Mouse (Mus musculus) inflammation-experienced regulatory T-cells, adult 6 months (primary cell): ENCODE results near the gene Gadl1. TPM values are rescaled to one million over a fixed set of nuclear protein-coding genes. Genes with fewer than 3 reads are reported as not detected.

ENCODE experiments used
- ATAC-seq: one replicate; pipeline ENCODE4 v1.8.0; 2017
- polyA plus RNA-seq, 3 experiments: library from polyadenylated mRNA; unstranded; fragments of 100-300 nt; shearing (Covaris generic); gene quantifications; one replicate each; pipeline ENCODE4 v1.2.1; 2017

Gadl1 gene
- not detected for polyA plus RNA-seq

- no peak for ATAC-seq
Observed at GRCm38 (mm10) chr9:115909155-115909554, at the start of gene Gadl1. Gene Gadl1, plus strand, starts transcription at chr9:115909455.

DNA sequence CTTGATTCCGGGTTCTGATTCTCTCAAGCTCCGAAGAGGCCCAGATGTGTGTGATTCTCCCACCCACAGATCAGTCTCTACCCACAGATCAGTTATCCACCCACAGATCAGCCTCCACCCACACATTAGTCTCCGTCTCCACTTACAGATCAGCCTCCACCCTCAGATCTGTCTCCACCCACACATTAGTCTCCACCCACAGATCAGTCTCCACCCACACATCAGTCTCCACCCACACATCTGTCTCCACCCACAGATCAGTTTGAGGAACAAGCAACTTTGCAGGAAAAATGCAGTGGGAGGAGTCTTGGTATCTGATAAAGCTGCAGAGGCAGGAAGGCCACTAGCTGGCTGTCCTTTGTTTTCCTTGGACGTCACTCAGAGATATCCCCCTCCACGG, 46.5 kb upstream of the Gadl1 start:
- no peak for ATAC-seq

DNA sequence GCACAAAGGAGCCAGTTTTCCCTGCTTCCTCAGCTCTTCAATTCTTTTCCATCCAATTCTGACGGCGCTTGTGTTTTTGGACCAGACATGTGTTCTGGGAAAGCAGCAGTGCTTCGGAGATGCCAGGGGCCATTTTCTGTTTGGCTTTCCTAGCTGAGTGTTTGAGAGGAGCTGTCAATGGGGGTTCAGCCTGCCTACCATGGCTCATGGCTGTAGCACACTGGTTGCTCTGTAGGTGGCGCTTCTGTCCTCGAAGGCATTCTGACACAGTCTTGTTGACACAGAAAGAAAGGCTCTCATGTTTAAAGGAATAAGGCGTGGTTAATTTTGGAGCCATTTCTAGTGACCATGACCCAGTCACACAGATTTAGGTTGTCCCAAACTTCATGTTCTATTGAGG, 45.9 kb upstream of the Gadl1 start:
- ATAC-seq = no peak

GRCm38 (mm10) chr9:115867277-115867676, 42.0 kb upstream of the Gadl1 start:
- ATAC-seq = no peak

DNA sequence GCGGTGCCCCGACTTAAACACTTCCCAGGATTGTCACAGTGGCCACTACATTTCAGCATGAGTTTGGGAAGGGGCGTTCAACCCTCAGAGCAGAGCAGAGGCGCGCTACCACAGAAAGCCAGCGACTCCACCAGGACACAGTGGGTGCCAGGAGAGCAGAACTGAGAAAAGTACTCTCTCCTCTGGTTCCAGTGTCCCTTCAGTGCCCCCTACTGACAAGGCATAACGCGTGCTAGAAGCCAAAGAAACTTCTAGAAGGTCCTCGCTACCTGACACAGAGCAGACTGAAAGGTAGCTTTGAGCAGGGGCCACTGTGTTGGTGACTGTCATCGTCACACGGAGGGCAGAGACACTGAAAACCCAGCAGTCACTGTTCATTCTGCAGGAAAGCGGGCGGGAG, 39.1 kb upstream of the Gadl1 start:
- no peak for ATAC-seq

GRCm38 (mm10) chr9:115870640-115871039, 38.6 kb upstream of the Gadl1 start:
- no peak for ATAC-seq

DNA sequence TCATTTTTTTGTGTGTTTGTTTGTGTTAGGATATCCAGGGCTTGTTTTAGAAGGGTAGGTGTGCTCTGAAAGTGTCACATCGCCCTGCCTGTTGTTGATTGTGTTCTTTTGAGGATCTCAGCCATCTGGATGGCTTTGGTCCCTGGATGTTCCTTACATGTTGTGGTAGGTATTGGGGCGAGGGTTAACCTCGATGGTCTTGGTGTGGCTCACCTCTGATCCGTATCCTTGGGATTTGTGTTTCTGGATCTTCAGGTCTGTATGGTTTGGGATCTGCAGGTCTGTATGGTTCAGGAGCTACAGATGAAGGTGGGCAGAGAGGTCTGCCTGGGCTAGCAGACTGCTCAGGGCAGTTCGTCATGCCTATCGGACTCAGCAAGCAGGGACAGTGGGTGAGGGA, 28.8 kb upstream of the Gadl1 start:
- ATAC-seq = no peak

DNA sequence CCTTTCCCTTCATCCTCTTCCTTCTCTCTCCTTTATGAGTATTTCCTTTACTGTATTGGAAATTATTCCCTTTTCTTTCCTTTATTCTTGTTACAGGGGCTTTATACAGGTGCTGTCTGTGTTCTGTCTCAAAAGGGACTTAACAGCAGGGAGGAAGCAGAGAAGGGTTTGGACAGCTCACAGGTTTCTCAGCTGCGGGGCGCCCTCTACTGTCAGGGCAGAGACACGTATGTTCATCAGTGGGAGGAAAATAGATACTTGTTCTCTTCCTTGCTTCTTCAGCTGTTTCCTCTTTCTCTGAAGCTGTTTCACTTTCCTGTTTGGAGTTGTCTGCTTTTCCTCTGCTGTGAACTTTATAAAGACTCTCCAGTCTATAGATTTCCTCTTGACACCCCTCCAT, 28.1 kb upstream of the Gadl1 start:
- ATAC-seq = no peak

GRCm38 (mm10) chr9:115882627-115883200, 26.5 kb upstream of the Gadl1 start:
- no peak for ATAC-seq

DNA sequence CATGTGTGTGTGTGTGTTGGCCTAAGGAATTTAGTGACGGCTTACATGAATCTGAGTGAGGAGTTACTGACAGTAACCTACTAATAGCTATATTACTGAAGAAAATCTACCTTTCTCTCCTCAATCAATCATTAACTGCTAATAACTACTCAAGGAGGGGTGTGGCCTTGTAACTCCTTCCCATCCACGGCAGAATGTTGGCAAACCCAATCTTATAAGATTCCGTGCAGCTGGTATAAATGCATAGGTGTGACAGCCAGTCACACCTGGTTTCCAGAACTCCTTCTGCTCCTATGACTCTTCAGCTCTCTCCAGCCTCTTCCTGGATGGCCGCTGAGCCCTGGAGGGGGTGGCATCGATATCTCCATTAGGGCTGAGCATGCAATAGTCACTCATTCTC, 25.8 kb upstream of the Gadl1 start:
- ATAC-seq = no peak

GRCm38 (mm10) chr9:115887571-115887970, 21.7 kb upstream of the Gadl1 start:
- ATAC-seq = no peak

DNA sequence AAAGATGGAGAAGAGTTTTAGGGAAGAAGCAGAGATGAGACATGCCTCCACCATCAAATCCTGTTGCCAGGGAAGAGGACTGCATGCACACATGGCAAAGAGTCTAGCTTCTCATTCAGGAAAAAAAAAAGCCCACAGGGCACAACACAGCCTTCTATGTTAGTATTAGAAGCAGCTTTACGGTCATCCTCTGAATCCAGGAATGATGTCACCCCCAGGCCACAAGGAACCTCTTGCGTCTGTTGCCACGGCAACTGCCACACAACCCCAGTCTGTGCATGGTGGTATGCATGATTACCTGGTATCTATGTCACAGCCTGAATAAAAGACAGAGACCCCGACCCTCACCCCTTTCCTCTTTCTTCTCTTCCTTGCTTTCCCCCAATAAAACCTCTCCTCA, 16.1 kb upstream of the Gadl1 start:
- no peak for ATAC-seq

DNA sequence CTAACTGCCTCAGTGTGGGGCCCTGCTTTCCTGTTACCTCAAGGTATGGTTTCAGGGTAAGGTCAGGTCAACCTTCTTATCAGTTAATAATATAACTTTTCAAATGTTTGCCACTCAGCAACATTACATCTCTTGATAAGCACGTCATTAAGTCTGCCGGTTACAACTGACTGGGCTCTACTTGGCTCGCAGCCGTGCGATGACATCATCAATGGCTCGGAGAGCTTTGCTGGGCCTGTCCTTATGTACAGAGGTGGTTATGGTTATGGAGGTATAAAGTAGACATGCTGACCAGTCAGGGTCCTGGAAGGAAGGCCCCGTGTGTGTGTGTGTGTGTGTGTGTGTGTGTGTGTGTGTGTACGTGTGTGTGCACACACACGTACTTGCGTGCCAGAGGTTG, 15.3 kb upstream of the Gadl1 start:
- ATAC-seq = no peak

DNA sequence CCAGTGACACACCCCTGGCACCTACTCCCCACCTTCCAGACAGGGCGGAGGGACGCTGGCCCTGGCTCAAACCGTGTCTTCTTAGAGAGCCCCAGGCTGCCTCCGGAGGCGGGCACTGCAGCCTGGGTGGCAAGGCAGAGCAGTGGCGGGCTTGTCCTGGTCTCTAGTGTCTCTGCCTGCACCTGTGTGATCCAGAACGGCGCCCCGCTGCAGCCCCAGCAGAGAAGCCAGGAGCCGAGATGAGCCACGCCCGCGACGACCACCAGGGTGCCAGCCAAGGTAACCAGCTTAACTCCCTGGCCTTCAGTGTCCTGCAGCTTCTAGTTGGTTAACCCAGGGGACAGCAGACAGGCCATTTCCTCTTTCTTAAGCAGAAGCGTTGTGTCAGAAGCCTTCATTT, 930 bp upstream of the Gadl1 start:
- no peak for ATAC-seq

DNA sequence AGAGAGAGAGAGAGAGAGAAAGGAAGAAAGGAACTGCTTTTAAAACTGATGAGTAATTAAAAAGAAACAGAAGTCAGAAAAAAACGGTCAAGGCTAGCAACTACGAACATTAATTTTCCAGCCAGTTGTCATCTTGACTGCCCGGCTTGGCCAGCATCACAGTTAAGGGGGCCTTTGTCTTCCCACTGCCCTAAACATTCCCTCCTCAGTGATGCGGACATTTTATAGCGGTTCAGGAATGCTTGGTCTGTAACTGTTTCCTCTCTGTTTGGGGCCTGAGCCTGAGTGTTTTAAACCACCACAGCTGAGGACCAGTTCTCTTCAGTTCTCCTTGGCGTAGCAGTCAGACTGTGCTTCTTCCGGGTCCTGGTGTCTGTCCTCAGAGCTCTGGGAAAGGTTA, 4.8 kb downstream of the Gadl1 start:
- no peak for ATAC-seq

DNA sequence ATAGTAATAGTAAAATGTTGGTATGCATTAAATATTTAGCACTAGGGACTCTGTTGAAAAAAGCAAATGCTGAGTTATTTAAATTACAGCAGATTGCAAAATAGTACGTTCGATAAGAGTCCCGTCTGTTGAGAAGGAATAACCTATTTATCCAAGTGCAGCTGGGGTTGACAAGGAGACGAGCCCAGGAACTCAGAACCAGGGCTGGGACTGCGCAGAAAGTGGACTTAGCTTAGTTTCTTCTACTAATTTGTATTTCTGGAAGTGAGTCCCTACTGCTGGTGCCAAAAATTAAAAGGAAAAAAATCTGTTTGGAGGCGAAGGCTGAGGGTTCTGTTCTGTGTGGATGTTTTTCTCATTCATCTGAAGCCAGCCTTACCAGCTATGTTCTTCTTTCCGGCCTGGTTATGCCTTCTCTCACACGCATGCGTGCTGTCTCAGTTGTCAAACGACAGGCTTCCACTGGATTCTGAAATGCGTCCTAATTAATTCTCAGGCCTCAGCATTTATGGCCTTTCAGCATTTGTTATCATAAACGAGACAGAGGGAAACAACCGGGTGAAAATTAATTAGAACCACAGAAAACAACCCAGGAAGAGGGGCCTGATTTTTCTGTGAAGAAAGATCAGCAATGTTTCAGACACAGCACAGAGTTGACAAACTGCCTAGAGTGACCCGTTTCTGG, 6.5 kb downstream of the Gadl1 start:
- ATAC-seq = no peak

GRCm38 (mm10) chr9:115919736-115920135, 10.5 kb downstream of the Gadl1 start:
- ATAC-seq = no peak

- ATAC-seq = no peak
Observed at GRCm38 (mm10) chr9:115922662-115923061, 13.4 kb downstream of the Gadl1 start.

GRCm38 (mm10) chr9:115924094-115924493, 14.8 kb downstream of the Gadl1 start:
- no peak for ATAC-seq

- ATAC-seq = no peak
Observed at GRCm38 (mm10) chr9:115931803-115932202, 22.5 kb downstream of the Gadl1 start.

GRCm38 (mm10) chr9:115932741-115933140, 23.5 kb downstream of the Gadl1 start:
- ATAC-seq = no peak

GRCm38 (mm10) chr9:115933243-115933964, 24.1 kb downstream of the Gadl1 start:
- no peak for ATAC-seq

GRCm38 (mm10) chr9:115934288-115934687, 25.0 kb downstream of the Gadl1 start:
- ATAC-seq = no peak

- ATAC-seq = no peak
Observed at GRCm38 (mm10) chr9:115936350-115936749, 27.1 kb downstream of the Gadl1 start.
